Mouse (Mus musculus): ENCODE data around the gene Kcnn4.

Gene Kcnn4

DNA sequence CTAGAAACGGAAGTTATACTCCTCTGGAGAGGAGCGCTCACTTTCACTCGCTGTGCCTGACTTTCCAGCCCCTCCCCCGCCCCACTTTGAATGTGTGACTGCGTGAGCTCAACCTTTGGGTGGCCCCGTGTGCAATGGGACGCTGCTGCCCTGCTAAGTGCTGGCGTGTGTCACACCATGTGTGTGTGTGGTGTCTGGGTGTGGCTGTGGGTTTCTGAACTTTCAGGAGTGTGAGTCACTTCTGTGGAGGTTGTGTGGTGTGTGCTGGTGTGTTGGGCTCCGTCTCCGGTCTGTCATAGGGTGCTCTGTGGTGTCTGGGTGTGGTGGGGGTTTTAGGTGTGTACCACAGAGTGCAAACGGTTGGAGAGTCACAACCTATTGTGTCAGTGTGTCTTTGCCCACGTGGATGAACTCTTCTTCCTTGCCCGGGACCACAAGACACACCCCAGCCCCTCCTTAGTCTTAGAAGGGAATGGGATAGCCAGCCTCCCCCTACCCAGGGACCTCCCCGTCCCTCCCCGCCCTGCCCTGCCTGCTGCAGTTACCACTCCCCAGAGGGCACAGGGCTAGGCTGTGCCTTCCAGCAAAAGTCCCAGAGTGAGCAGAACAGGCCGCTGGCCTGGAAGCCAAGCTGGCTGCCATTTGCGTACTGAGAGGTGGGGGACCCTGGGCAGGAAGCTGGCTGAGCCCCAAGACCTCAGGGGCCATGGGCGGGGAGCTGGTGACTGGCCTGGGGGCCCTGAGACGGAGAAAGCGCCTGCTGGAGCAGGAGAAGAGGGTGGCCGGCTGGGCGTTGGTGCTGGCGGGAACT is at the start of gene Kcnn4:
Gene Kcnn4, plus strand, starts transcription at position 533 of the 811 bp plus-strand sequence.
- peak; percentile 69 to 82 for DNase-seq

DNA sequence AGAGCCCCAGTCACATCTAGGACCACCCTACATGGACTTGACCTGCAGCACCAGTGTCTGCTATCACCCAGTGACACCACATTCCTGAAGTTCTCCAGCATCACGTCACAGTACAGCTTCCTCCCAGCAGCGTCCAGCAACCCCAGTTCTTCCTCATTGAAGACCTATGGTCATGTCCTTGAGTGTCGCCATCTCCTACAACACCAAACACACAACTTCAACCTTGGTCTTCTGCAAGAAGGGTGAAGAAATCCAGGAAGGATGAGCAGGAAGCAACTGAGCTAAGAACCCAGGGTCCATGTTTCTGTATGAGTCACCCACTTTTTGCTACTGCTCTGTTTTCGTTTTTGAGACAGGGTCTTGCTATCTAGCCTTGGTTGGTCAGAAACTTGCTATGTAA is 47.5 kb upstream of the Kcnn4 start:
- DNase-seq: no peak

DNA sequence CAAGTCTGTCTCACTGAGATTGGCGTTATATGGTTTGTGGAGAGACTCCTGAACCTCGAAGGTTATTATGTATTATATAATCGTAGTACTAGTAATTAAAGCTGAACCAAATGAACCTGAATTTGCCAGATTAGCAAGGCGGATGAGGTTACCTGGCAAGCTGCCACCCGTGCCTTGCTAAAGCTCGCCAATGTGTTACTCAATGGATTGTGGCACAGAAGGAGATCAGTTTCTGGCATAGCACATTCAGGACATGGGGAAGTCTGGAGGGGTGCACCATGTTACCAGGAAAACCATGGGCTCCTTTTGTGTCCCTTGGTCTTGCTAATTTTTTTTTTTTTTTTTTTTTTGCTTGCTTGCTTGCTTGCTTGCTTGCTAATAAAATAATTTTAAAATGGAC is 44.9 kb upstream of the Kcnn4 start:
- no peak for DNase-seq

DNA sequence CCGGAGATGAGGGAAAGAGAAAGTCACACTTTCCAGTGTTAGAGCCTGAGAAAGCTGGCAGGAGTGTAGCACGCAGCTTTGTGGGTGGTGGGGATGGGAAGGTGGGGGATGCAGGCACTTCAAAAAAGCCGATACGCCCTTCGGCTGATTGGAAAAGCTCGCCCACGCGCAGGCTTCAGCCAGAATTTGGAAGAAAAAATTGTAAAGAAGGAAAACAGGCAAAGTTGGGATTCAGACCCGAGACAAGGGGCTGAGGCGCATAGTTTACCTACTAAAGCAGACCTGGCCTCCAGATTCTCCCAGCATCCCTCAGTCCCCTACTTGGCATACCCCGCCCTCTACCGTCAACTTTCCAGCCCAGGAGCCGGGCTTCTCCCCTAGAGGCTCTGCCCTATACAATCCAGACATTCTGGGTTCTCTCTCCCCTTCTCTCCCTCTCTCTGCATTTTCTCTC is 44.4 kb upstream of the Kcnn4 start:
- DNase-seq: no peak

DNA sequence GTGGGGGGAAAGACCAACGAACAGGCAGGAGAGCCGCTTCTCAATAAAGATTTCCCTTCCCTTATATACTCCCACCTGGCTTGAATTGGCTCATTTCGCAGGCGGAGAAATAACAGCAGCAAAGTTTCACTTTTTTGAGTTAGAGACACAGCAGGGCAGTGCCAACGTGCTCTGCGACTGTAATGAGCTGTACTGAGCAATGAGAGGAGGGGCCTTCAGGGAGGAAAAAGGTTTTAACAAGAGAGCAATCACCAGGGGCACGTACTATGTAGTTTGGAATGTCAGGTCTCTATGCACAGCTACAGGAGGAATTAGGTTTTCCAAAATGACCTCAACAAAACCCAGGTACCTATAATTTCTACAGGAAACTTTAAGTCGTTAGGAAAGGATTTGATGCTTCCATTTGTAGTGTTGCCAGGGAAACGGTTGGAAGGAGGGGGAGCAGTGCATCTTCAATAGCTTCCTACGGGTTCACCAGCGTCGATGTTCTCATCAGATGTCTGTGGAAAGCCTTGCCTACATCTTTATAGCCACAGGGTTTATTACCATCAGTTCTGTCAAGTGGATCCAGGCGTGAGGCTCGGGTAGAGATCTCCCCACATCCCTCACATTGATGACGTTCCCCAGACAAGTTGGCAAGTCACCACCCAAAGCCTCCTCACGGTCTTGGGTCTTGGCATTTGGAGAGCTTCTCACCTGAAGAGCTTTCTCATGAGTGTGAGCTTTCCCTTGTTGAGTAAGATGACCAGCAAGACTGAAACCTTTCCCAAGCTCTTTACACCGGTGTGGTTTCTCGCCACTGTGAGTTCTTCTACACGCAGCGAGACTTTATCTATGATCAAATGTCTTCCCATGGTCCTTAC is 43.6 kb upstream of the Kcnn4 start:
- no peak for DNase-seq

DNA sequence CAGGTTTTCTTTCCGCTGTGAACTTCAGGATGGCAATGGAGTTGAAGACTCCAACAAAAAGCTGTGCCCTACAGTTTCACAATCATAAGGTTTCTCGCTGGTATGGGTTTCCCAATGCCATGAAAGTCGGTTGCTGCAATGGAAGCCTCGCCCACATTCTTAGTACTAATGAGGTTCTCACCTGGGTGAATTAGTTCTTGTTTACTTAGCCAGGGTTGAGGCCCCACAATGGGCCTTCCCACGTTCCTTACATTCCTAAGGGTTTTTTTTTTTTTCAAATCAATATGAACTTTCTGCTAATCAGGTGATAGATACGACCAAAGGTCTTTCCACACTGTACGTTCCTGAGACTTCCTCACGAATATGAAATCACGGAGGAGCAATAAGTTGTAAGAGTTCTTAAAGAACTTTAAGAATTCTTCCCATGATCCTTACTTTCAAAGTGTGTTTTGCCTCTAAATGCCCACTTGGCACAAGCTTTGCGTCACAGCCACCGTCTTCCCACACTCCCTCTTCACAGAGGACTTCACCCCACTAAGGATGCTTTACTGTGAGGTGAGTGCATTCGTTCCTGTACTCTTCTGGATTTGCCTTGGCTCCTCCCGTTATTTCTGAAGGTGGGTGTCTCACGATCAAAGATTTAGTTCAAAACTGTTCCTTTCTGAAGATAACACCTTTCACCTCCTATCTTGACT is 42.6 kb upstream of the Kcnn4 start:
- DNase-seq: no peak

DNA sequence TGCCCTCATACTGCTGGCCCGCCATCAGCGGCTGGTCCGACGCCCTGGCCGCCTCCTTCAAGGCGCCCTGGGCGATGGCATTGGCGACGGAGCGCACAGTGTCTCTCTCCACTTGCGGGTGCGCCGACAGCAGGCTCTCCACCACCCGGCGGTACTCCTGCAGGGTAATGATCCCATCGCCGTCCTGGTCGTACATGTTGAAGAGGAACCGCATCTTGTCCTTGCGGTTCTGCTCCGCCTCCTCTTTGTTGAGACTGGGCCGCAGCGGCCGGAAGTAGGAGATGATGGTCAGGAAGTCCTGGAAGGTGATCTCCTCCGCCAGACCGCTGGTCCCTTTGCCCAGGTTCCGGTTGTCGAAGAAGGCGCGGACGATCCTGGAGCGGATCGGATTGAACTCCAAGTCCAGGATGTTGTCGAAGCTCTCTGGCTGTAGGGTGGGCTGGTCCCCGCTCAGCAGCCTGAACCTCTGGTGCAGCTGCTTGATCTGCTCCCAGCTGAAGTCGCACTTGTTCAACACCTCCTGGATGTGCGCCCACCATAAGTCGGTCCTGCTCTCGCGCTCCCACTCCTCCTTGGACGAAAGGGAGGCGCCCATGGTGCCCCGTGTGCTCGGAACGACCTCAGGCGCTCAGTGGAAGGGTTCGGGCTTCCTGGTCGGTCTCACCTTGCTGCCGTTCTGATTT is 36.6 kb upstream of the Kcnn4 start, which contains the start of gene Tescl:
Gene Tescl, minus strand, starts transcription at position 633 of the 683 bp plus-strand sequence.
- DNase-seq: no peak

DNA sequence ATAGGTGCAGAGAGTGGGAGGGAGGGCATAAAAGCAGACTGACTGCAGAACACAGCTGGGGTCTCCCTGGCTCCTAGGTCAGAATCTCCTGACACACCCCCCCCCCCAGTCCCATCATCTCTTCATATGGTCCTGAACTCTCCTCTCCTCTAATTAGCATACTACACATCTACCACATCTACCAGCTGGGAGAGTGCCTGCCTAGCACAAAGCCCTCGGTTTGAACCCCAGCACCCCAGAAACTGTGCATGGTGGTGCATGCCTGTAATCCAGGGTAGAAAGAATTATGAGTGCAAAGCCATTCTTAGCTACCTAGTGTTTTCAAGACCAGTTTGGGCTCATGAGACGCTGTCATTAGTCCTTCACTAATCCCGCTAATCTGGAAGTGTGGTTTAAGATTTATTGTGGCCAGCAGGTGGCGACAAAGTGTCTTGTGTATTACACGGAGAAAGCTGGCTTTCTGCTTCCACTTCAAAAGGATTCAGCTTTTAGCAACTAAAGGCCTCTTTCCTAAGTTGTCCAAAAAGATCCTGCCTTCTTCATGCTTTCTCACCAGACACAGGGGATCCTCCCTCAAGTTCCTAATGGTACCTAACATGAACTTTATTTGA is 34.3 kb upstream of the Kcnn4 start:
- DNase-seq: peak; percentile 14 to 33

DNA sequence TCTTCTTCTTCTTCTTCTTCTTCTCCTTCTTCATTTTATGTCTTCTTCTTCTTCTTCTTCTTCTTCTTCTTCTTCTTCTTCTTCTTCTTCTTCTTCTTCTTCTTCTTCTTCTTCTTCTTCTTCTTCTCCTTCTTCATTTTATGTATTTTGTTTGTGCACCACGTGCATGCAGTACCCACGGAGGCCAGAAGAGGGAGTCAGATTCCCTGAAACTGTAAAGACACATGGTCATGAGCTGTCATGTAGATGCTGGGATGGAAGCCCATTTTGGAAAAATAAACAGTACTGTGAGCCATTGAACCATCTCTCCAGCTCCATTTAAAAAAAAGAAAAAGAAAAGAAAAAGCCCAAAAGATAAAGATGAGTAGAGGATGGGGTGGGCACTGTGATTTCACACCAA is 31.8 kb upstream of the Kcnn4 start:
- DNase-seq: no peak

DNA sequence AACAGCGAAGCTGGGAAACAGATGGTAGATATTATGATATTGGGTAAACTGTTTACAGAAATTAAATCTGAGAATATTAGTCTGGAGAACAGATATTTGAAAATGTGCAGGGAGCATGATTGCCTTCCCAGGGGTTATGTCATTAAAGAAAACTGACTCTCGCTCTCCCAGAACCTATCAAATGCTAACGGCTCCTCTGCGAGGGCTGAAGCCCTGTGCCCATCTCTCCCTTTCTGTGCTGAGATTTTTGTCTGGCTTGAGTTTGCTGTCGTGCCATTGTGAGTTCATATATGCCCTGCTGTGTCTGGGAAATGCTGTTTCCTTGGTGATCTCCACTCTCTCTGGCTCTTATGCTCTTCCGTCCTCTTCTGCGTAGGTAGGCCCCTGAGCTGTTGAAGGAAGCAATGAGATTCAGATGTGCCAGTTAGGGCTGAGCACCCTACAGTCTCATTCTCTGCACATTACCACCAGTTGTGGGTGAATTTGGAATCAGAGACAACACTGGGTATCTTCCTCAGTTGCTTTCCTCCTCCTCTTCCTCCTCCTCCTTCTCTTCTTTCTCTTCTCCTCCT is 26.3 kb upstream of the Kcnn4 start:
- no peak for DNase-seq

DNA sequence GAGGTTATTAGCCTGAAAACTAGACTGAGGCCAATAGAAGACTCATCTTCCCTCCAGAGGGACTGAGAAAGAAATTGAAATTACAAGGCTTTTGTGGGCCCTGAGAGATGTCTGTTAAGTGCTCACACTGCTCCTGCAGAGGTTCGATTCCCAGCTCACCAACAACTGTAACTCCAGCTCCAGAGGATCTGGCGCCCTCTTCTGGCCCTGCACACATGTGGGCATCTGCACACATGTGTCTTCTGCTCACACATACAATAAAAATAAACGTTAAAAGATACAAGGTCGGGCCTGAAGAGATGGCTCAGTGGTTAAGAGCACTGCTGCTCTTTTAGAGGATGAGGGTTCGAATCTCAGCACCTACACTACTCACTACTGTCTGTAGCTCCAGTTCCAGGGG is 23.6 kb upstream of the Kcnn4 start:
- DNase-seq: no peak

DNA sequence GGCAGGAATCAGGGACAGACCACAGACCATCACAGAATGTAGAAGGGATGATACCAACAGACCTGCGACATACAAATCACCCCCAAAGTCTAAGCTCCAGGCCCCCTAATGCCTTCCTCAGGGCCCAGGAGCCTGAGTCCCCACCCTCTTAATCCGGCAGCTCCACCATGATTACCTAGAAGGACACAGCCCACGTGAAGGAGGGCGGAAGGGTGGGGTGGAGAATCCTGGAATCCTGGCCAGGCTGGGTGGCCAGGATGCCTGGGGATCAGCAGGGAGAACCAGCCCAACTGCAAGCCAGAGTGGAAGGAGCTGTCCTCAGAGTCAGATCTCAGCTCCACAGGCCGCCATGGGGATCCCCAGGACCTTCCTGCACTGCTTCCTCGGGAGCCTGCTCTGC is 21.2 kb upstream of the Kcnn4 start, which contains the start of gene Lypd5:
Gene Lypd5, plus strand, starts transcription at position 301 of the 400 bp plus-strand sequence.
- no peak for DNase-seq

DNA sequence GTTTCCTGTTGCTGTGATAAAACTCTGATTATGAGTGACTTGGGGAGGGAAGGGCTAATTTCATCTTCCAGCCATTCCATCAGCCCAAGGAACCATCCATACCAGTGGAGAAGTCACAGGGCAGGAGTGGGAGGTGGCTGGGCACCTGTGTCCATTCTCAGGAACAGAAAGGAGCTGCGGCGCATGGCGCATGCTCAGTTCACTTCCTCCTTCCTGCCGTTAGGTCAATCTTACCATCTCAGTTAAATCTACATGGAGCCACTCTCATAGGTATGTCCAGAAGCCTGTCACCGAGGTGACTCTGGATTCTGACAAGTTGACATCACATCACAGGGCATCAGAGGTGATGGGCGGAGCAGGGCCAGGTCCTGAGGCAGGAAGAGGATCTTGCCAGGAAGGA is 14.4 kb upstream of the Kcnn4 start:
- DNase-seq: no peak

DNA sequence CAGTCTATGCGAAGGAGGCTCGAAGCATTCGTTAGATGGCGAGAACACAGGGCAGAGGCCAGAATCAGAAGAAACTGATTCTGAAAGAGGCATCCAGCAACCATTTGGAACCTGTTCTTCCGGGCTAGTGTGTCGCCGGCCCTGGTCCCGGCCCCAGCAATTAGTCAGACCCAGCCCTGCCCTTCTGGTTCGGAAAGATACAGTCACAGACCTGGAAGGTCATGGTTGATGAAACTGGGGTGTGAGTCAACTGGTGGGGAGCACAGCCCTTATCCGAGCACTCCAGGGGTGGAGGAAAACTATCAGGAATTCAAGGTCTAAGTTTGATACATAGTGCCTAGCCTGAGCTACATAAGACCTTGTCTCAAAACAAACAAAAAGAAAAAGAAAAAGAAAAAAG is 14.0 kb upstream of the Kcnn4 start:
- no peak for DNase-seq

DNA sequence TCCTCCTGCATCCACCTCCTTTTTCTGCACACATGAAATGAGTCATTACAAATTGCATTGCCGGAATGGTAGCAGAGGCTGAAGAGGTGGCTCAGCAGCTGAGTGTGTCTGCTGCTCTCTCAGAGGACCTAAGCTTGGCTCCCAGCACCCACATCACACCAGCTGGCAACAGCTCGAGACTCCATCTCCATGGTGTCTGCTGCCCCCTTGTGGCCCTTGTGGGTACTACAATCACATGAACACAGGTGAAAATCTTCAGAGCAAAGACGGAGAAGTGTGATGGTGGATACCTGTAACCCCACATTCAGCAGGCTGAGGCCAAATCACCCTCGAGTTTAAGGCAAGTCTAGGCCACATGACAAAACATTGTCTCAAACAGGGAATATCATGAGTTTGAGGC is 12.2 kb upstream of the Kcnn4 start:
- DNase-seq: no peak

DNA sequence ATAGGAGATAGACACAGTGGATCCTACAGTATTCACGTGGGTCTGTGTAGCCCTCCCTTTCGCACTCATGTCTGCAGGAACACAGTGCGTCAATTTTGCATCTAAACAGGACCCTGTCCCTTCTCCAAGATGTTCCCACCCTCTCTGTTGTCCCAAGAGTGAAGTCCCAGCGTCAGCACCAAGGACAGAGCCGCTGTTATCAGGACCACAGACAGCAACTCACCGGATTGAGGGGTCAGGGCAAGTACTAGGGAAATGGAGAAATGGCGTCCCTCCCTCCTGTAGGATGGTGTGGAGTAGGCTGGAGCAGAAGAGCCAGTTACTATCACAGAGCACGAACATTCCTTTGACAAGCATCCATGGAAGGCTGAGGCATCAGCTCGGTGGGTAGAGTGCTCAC is 10.8 kb upstream of the Kcnn4 start:
- no peak for DNase-seq

DNA sequence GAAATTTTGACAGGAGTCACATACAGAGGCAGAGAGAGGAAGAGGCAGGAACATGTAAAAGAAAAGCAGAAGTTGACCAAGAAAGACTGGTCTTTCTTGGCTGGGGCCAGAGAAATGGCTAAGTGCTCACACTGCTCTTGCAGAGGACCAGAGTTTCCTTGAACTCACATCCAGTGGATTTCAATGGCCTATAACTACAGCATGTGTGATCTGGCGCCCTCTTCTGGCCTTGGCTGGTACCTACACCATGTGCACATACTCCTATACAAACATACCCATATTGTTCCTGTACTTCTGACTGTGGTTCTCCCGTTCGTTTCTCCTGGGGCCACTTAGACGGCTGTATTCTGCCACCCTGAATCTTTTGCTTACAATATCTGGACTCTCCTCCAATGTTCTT is 9.1 kb upstream of the Kcnn4 start:
- DNase-seq: no peak

DNA sequence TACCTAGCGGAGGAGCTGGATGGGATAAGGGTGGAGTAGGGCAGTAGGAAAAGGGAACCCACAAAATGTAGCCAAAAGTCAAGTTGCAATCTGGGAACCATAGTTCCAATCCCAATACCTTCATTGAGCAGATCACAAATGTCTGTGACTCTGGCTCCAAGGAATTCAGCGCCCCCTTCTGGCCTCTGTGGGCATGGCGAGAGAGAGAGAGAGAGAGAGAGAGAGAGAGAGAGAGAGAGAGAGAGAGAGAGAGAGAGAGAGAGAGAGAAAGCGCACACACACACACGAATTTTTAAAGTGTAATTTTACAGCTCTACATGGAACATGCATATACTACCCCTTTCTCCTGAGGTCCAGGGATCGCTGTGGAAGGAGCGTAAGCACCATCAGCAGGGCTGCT is 6.8 kb upstream of the Kcnn4 start:
- no peak for DNase-seq

DNA sequence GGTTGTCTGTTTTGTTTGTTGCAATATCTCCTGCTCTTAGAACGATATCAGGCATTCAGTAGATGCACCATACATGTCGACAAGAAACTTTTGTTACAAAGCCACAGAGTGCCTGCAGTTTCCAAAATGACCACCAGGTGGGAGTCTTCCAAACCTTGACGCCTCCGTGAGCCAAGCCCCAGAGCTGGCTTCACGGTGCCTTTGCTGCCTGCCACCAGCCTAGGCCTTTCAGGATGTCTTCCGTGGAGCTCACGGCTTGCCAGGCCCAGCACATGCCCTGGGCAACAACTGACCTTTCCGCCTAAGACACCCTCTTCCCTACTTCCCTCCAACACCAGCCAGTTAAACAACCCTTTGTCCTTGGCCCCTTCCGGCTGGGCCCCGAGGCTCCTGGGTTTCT is 5.2 kb upstream of the Kcnn4 start:
- DNase-seq: peak; percentile 73 to 81

DNA sequence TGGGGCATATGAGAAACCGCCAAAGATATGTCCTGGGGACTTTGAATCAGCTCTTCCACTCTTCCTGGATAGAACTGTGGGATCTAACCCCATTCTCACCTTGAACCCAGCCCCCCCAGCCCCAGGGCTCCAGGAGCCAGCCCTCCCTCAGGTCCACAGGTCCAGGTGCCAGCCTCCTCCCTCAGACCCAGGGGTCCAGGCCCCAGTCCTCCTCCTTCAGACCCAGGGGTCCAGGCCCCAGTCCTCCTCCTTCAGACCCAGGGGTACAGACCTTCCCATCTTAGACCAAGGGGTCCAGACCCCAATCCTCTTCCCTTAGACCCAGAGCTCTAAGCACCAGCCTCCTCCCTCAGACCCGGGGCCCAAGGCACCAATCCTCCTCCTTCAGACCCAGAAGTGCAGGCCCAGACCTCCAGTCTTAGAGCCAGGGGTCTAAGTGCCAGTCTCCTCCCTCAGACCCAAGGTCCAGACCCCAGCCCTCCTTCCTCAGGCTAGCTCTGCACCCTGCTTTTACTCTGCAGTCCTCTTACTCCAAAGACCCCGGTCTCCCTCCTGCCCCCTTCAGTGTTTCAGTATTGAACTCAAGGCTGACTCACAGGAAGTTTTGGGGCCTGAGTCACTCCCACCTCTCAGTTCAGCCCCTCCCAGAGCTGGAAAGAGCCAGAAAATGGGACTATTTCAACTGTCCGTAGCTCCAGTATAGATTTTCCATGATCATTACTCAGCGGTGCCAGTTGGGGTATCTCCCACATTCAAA is 4.6 kb upstream of the Kcnn4 start:
- peak in 1 of 2 experiments; percentile 23 for DNase-seq

Data from thymus, adult 18-20 months (tissue).